Mouse (Mus musculus) adrenal gland, adult 2 months (tissue): ENCODE data around the gene Aff4. TPM values are rescaled to one million over a fixed set of nuclear protein-coding genes. Genes with fewer than 3 reads are reported as not detected.
"Not testable (repeated sequence)": the region's sequence is repeated elsewhere in the genome, so short reads cannot be mapped to it uniquely, and the experiment has no call there.

ENCODE experiments used
- DNase-seq: peaks from one replicate; pipeline ENCODE4 v3.0.0; 2021
- long read RNA-seq: library from polyadenylated mRNA; stranded (forward); transcript quantifications from one replicate; pipeline ENCODE4 v2.0.0, GENCODE M21; 2021
- polyA plus RNA-seq: library from polyadenylated mRNA; depleted of rRNA; stranded (reverse); fragments of >200 nt; gene quantifications from 2 replicates; pipeline ENCODE4 v1.2.3, GENCODE M21; 2012; rRNA removed
- total RNA-seq, 2 experiments: library from RNA; stranded (reverse); gene quantifications; 2 replicates each; pipeline ENCODE4 v1.2.3; 2021

The Aff4 gene
- 100 to 1,000 TPM; 145 to 306 TPM for total RNA-seq
- polyA plus RNA-seq, result 6.3 and 8.7 TPM in 2 replicates
- long read RNA-seq, full-length matches to known transcripts, result 4 of 9 reads
- long read RNA-seq, partial matches to known transcripts, result 2 of 9 reads
- long read RNA-seq, other reads (novel, unspliced or antisense), result 3 of 9 reads

DNA sequence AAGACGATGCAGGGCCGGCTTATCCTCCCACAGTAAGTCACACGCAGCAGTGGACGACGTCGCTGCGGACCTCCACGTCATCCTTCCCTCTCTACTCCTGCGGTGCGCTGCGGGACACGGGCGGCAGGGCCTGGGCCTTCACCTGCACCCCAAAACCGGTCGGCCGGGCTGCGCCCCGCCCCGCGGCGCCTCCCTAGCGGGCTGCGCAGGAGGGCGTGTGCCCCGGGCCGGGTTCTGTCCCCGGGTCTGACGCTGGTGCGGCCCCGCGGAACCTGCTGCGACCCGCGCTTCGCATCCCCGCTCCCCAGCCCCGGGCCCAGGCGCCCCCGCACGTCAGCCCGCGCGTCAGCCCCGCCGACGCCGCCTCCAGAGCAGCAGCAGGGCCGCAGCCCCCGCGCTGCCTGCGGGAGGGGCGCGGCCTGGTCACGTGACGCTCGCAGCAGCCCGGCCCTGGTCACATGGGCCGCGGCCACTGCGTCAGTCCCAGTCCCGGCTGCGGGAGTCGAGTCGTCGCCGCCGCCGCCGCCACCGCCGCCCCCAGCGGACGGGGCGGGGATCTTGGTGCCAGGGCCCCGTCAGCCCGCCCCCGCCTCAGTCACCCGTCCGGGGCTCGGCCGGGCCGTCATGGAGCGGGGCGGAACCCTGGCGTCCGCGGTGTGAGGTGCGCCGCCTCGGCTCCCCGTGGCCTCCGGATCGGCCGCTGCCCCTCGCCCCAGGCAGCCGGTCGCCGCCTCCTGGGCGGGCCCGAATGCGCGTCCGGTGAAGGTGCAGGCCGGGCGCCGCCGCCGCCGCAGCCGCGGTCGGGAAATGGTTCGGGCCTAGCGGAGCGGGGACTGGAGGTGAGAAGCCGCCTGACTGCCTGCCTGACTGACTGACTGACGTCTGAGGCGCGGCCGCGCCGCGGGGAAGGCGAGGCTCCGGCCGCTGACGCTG, at the start of gene Aff4:
TSS of gene Aff4 (plus strand) at position 543 of the 933 bp plus-strand sequence.
- peak; percentile 96 for DNase-seq

DNA sequence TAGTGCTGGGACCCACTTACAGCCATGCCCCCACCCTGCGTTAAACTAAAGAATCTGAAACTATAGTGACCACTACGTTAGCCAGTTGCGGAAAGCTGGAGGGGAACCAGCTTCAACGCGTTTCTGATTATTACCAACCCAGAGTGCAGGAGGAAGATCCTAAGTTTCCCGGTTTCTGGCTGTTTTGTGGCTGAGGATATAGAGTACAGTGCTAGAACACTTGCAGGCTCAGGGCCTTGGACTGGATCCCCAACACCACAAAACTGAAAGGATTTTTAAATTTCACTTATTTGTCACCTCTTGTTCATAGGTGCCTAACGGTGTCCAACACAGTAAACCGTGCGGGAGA, 49.5 kb upstream of the Aff4 start:
- no peak for DNase-seq

DNA sequence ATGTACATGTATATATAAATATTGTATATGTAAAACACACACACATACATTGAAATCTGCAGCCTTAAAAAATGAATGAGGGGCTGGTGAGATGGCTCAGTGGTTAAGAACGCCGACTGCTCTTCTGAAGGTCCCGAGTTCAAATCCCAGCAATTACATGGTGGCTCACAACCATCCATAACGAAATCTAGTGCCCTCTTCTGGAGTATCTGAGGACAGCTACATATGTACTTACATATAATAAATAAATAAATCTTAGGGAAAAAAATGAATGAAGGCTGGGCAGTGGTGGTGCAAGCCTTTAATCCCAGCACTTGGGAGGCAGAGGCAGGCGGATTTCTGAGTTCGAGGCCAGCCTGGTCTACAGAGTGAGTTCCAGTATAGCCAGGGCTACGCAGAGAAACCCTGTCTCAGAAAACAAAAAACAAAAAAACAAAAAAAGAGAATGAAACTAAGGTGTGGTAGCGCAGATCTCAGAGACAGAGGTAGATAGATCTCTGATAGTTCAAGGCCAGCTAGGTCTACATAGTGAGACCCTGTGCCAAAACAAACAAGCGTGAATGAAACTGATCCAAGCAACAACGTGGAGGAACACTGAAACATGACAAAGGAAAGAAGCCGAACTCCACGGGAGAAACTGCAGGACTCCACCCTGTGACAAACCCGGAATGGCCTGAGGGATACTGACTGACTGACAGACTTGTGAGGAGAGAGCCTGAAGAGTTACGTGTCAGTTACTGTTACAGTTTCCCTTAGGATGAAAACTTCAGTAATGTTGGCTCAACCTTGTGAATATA, 46.4 kb upstream of the Aff4 start:
- no peak for DNase-seq

DNA sequence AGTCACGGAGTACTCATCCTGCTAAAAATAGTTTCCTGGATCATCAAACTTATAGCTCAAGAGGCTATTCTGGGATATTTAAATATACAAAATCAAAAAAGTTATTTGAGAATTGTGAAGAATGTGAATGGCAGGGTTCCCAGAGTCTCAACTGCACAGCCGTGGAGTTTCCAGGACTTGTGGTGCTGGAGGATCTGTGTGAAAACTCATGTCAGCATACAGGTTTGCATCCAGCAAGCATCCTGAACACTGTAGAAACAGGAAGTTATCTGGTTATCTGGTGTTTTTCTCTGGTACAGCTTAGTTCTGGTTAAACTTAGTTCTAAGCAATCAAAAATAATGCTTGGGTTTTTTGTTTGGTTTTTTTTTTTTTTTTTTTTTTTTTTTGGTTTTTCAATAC, 43.7 kb upstream of the Aff4 start:
- no peak for DNase-seq

- DNase-seq, result peak; percentile 38
Measured at GRCm38 (mm10) chr11:53307558-53308065, 43.0 kb upstream of the Aff4 start.

DNA sequence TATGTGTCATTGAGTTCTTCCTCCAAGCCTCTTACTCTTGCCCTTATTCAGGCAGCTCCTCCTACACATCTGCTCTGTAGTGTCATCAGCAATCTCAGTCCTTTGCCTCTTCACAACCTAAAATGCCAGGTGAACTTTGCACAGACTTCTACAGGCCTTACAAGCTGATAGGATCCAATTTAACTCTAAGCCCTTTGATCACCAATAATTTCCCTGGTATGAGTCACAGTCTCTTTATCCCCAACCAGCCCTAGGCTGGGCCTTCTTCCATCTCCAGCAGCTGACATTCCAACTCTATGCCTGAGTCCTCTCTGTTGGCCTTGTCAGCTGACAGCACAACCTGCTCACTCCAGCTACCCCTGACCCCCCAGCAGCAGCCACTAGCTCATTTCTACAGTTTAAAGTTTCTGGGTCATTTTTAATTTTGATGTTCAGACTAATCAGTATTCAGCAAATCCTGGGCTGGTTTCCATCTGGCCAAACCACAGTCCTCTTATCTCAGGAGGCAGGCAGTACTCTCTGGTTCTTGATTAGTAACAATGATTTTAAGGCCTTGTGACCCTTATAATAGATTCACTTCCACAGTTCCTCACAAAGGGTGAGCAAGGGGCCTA, 42.3 kb upstream of the Aff4 start:
- DNase-seq, result peak; percentile 76

- DNase-seq, result peak; percentile 87
Measured at GRCm38 (mm10) chr11:53308884-53309310, 41.7 kb upstream of the Aff4 start.

DNA sequence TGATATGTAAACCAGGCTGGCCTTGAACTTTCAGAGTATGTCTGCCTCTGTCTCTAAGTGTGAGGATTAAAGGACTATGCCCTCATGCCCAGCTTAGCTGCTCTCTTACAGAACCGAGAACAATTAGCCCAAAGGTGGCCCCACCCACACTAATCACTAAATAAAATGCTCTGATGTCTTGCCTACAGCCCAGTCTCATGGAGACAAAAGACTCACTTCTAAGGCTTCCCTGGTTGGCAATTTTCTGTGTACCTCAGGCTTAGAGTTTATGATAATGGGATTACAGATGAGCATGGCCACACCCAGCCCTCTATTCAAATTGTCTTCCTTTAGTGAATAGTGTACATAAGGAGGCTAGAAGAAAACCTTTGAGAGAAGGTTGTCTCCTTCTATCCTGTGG, 39.2 kb upstream of the Aff4 start:
- DNase-seq, result no peak

DNA sequence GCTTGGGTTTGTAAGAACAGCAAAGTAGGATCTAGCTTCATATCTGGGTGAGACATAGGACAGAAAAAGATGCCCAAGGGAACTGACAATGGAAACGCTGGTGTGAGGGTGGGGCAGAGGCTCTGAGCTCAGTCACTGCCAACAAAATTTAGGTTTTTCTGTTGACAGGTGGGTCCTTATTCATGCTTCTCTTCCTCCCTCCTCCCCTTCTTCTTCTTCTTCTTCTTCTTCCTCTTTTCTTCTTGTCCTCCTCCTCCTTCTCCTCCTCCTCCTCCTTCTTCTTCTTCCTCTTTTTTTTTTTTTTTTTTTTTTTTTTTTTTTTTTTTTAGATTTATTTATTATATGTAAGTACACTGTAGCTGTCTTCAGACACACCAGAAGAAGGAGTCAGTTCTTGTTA, 37.8 kb upstream of the Aff4 start:
- DNase-seq, result not testable (repeated sequence)

DNA sequence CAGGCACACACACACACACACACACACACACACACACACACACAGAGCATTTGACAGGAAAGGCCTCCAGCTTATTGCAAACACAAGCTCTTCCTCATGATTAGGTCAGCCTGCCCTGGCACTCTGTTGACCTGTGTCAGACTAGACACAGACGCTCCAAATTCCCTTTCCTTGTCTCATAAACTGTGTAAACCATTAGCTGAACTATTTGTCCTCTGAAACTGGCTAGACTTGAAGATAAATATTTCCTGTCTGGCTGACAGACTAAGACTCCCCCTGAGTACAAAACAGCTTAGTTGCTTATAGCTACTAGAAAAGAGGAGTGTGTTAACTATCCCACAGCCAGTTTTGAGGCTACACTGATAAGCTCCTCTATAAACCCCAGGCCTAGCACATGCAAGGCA, 35.9 kb upstream of the Aff4 start:
- no peak for DNase-seq

DNA sequence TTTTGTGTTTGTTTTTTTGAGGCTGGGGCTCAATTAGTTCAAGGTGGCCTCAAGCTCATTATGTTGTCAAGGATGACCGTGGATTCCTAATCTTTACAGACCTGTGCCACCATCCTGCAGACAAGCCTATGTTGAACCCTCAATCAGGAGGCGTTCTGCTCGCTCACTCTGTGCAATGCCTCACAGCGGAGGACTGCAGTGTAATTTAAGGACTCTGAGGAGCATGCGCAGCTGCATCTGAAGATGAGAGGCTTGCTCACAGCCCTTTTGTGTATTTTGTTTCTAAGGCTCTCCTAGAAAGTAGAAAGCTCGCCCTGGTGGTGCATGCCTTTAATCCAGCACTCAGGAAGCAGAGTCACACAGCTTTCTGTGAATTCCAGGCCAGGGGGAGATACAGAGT, 33.6 kb upstream of the Aff4 start:
- no peak for DNase-seq

GRCm38 (mm10) chr11:53318041-53318440, 32.6 kb upstream of the Aff4 start:
- no peak for DNase-seq

DNA sequence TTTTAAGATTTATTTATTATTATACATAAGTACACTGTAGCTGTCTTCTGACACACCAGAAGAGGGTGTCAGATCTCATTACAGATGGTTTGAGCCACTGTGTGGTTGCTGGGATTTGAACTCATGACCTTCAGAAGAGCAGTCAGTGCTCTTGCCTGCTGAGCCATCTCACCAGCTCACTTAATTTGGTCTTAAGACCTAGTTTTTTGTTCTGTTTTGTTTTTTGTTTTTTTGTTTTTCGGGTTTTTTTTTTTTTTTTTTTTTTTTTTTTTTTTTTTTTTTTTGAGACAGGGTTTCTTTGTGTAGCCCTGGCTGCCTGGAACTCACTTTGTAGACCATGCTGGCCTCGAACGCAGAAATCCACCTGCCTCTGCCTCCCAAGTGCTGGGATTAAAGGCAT, 32.1 kb upstream of the Aff4 start:
- not testable (repeated sequence) for DNase-seq

DNA sequence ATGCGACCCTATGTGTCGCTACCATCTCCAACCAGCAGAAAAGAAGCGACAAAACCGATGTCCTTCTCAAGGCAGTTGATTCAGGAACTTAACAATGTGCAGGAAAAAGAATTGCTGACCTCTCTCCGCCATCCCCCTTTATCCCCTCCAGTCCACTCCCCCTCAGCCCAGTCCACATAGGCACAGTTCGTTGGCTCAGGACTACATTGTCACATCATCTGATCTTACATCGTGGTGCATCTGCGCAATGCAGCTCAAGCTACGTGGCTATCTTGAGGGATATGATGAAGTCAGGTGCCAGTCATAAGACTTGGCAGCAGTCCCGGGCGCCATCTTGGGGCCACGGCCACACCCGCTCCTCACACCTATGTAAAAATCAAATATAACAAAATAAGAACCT, 30.8 kb upstream of the Aff4 start:
- not testable (repeated sequence) for DNase-seq

DNA sequence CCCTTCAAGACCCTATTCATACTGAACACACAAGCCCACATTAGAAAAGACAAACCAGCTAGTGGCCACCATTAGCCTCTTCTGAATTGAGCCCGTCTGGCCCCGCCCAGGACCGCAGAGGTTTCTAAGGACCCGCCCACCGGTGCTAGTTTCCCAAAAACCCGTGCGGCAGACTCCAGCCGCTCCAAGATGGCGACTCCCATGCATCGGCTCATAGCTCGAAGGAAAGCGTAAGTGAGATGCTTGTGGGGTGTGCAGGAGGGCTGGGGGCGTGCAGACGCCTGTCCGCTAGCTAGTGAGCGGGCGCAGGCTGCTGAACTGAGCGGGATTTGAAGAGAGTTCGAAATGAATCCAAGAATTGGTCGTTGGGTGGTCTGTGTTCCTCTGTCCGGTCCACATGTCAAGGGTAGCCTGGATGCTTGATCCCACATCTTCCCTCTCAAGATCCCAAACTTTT, 26.1 kb upstream of the Aff4 start, which contains the start of gene Zcchc10:
TSS of gene Zcchc10 (plus strand) at position 168 of the 457 bp plus-strand sequence.
- DNase-seq, result peak; percentile 92

DNA sequence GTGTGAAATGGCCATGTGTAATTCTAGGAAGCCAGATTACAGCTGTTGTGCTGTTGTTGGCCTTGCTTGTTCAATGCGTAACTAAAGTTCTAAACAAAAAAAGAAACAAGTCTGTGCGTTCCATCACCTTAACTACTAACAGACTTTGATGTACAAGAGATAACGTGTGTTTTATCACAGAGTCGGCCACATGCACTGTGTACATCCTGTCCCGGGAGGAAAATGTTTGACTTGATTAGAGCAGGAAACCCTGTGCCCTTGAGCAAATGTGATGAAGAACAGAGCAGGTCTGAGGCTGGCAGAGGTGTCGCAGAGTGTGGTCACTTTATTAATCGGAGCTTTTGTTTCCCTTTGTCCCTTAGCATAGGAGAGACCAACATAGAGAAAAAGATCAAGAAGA, 20.3 kb upstream of the Aff4 start:
- no peak for DNase-seq

GRCm38 (mm10) chr11:53331121-53331520, 19.5 kb upstream of the Aff4 start:
- DNase-seq, result no peak

DNA sequence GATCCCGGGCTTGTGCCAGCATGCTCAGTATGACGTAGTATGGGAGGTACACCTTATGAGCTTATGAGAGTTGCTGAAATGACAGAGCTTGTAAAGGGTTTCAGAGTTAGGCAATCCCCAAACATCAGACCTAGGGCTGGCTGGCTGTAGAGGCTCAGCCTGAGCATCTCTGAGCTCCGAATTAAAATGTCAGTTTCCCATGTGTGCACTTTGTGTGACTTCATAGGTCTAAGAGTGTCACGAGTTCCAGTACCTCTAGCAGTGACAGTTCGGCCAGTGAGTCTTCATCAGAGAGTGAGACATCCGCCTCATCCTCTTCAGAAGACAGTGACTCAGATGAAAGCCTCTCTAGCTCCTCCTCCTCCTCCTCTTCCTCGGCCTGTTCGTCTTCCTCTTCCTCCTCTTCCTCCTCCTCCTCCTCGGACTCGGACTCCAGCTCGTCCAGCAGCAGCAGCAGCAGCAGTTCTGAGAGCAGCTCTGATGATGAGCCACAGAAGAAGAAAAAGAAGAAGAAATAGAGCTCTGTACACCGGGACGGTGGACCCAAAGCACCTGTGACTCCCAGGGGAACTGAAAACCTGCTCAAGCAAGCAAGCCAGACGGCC, 18.5 kb upstream of the Aff4 start:
- DNase-seq, result no peak

GRCm38 (mm10) chr11:53335505-53336181, 15.0 kb upstream of the Aff4 start:
- no peak for DNase-seq

DNA sequence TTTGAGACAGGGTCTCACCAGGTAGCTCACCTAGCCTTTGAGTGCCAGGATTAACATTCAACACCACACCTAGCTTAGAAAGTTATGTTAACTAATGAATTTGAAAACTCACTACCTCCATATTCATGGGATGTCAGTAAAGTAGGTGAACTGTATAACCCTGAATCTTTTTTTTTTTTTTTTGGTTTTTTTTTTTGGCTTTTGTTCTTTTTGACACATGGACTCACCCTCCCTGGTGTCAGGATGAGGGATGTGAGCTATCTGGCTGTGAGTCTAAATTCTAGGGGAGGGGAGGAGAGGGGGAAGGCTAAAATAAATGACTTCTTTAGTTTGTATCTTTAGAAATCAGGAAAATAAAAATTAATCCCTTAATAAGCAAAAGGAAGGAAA, 14.5 kb upstream of the Aff4 start:
- DNase-seq, result no peak

DNA sequence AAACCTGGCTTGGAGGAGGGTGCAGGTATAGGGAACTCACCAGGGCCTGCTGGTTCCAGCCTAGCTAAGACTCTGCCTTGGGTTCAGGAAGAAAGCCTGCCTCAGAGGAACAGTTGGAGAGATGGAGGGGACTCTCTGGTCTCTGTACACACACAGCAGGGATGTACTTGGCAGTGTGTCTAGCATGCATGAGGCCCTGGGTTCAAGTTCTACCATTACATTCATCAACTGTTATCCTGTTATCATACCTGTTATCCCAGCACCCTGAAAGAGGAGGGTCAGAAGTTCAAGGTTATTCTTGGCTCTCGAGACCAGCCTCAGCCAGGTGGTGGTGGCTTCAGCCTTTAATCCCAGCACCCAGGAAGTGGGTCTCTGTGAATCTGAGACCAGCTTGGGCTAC, 13.7 kb upstream of the Aff4 start:
- no peak for DNase-seq
